Mouse (Mus musculus): ENCODE results near the gene Atp1b1. TPM values are rescaled to one million over a fixed set of nuclear protein-coding genes. Genes with fewer than 3 reads are reported as not detected.

Gene Atp1b1
- polyA plus RNA-seq, 1 experiment: 46.4 TPM

GRCm38 (mm10) chr1:164427777-164428176 lies 30.4 kb downstream of the Atp1b1 start:
- TF ChIP-seq POLR2A (IDR thresholded peaks at IDR 0.05; ENCODE audit: borderline replicate concordance, control insufficient read depth, low read depth, low read length): no peak
- no peak for TF ChIP-seq CTCF (IDR thresholded peaks at IDR 0.05; ENCODE audit: control insufficient read depth, insufficient read depth, low read length)
- 80% methylated on average over 7 of the region's 7 CpGs for WGBS
- H3K4me3 ChIP-seq (replicated peaks; ENCODE audit: control insufficient read depth, low read depth, low read length): no peak overlapping the region
- no peak overlapping the region for H3K27ac ChIP-seq (ENCODE audit: control insufficient read depth, insufficient read depth, low read depth, low read length, poor library complexity)
- no peaks in the 10 kb centered on the region for H3K4me1 ChIP-seq (ENCODE audit: control insufficient read depth, insufficient read depth, low read length)

- H3K27ac ChIP-seq (ENCODE audit: control insufficient read depth, insufficient read depth, low read depth, low read length, poor library complexity): no peak overlapping the region
- TF ChIP-seq CTCF (IDR thresholded peaks at IDR 0.05; ENCODE audit: control insufficient read depth, insufficient read depth, low read length) (no peak), POLR2A (IDR thresholded peaks at IDR 0.05; ENCODE audit: borderline replicate concordance, control insufficient read depth, low read depth, low read length) (no peak)
- H3K4me1 ChIP-seq (ENCODE audit: control insufficient read depth, insufficient read depth, low read length): no peaks in the 10 kb centered on the region
- 40% methylated on average over 7 of the region's 7 CpGs for WGBS
- no peak overlapping the region for H3K4me3 ChIP-seq (replicated peaks; ENCODE audit: control insufficient read depth, low read depth, low read length)
These were observed 31.9 kb downstream of the Atp1b1 start for GRCm38 (mm10) chr1:164426227-164426626.

- H3K4me1 ChIP-seq (ENCODE audit: control insufficient read depth, insufficient read depth, low read length): no peaks in the 10 kb centered on the region
- TF ChIP-seq CTCF (IDR thresholded peaks at IDR 0.05; ENCODE audit: control insufficient read depth, insufficient read depth, low read length) (no peak), POLR2A (IDR thresholded peaks at IDR 0.05; ENCODE audit: borderline replicate concordance, control insufficient read depth, low read depth, low read length) (no peak)
- H3K27ac ChIP-seq (ENCODE audit: control insufficient read depth, insufficient read depth, low read depth, low read length, poor library complexity): no peak overlapping the region
- H3K4me3 ChIP-seq (replicated peaks; ENCODE audit: control insufficient read depth, low read depth, low read length): no peak overlapping the region
- 83% methylated on average over 6 of the region's 6 CpGs for WGBS
These were observed 37.4 kb downstream of the Atp1b1 start for GRCm38 (mm10) chr1:164420623-164421354.

GRCm38 (mm10) chr1:164419401-164419800 lies 38.8 kb downstream of the Atp1b1 start:
- WGBS: 91% methylated on average over 8 of the region's 8 CpGs
- H3K4me1 ChIP-seq (ENCODE audit: control insufficient read depth, insufficient read depth, low read length): no peaks in the 10 kb centered on the region
- no peak for TF ChIP-seq POLR2A (IDR thresholded peaks at IDR 0.05; ENCODE audit: borderline replicate concordance, control insufficient read depth, low read depth, low read length)
- no peak for TF ChIP-seq CTCF (IDR thresholded peaks at IDR 0.05; ENCODE audit: control insufficient read depth, insufficient read depth, low read length)
- H3K27ac ChIP-seq (ENCODE audit: control insufficient read depth, insufficient read depth, low read depth, low read length, poor library complexity): no peak overlapping the region
- no peak overlapping the region for H3K4me3 ChIP-seq (replicated peaks; ENCODE audit: control insufficient read depth, low read depth, low read length)

- no peak overlapping the region for H3K4me3 ChIP-seq (replicated peaks; ENCODE audit: control insufficient read depth, low read depth, low read length)
- 91% methylated on average over 10 of the region's 10 CpGs for WGBS
- TF ChIP-seq CTCF (IDR thresholded peaks at IDR 0.05; ENCODE audit: control insufficient read depth, insufficient read depth, low read length) (no peak), POLR2A (IDR thresholded peaks at IDR 0.05; ENCODE audit: borderline replicate concordance, control insufficient read depth, low read depth, low read length) (no peak)
These were observed 39.8 kb downstream of the Atp1b1 start for GRCm38 (mm10) chr1:164418320-164418719.

GRCm38 (mm10) chr1:164417604-164418003 lies 40.6 kb downstream of the Atp1b1 start:
- Histone ChIP-seq H3K27ac (ENCODE audit: control insufficient read depth, insufficient read depth, low read depth, low read length, poor library complexity) (no peak overlapping the region), H3K4me1 (ENCODE audit: control insufficient read depth, insufficient read depth, low read length) (no peaks in the 10 kb centered on the region; the same call in 1 of the 2 replicates), H3K4me3 (replicated peaks; ENCODE audit: control insufficient read depth, low read depth, low read length) (no peak overlapping the region)
- 49% methylated on average over 3 of the region's 3 CpGs for WGBS
- TF ChIP-seq POLR2A (IDR thresholded peaks at IDR 0.05; ENCODE audit: borderline replicate concordance, control insufficient read depth, low read depth, low read length) (no peak), CTCF (IDR thresholded peaks at IDR 0.05; ENCODE audit: control insufficient read depth, insufficient read depth, low read length) (no peak)

More at GRCm38 (mm10) chr1:164418320-164418719, 39.8 kb downstream of the Atp1b1 start:
- Histone ChIP-seq H3K27ac (ENCODE audit: control insufficient read depth, insufficient read depth, low read depth, low read length, poor library complexity) (no peak overlapping the region), H3K4me1 (ENCODE audit: control insufficient read depth, insufficient read depth, low read length) (no peaks in the 10 kb centered on the region; the same call in 1 of the 2 replicates)

GRCm38 (mm10) chr1:164416692-164417394 lies 41.3 kb downstream of the Atp1b1 start:
- 84% methylated on average over 12 of the region's 12 CpGs for WGBS
- no peak for TF ChIP-seq POLR2A (IDR thresholded peaks at IDR 0.05; ENCODE audit: borderline replicate concordance, control insufficient read depth, low read depth, low read length)
- no peak for TF ChIP-seq CTCF (IDR thresholded peaks at IDR 0.05; ENCODE audit: control insufficient read depth, insufficient read depth, low read length)
- Histone ChIP-seq H3K4me1 (ENCODE audit: control insufficient read depth, insufficient read depth, low read length) (no peaks in the 10 kb centered on the region; the same call in 1 of the 2 replicates), H3K4me3 (replicated peaks; ENCODE audit: control insufficient read depth, low read depth, low read length) (no peak overlapping the region), H3K27ac (ENCODE audit: control insufficient read depth, insufficient read depth, low read depth, low read length, poor library complexity) (no peak overlapping the region)

GRCm38 (mm10) chr1:164415347-164415751 lies 42.8 kb downstream of the Atp1b1 start:
- Histone ChIP-seq H3K4me3 (replicated peaks; ENCODE audit: control insufficient read depth, low read depth, low read length) (no peak overlapping the region), H3K4me1 (ENCODE audit: control insufficient read depth, insufficient read depth, low read length) (no peaks in the 10 kb centered on the region; the same call in 1 of the 2 replicates), H3K27ac (ENCODE audit: control insufficient read depth, insufficient read depth, low read depth, low read length, poor library complexity) (no peak overlapping the region)
- no peak for TF ChIP-seq POLR2A (IDR thresholded peaks at IDR 0.05; ENCODE audit: borderline replicate concordance, control insufficient read depth, low read depth, low read length)
- no peak for TF ChIP-seq CTCF (IDR thresholded peaks at IDR 0.05; ENCODE audit: control insufficient read depth, insufficient read depth, low read length)
- WGBS: 88% methylated on average over 2 of the region's 2 CpGs

All from bone marrow, adult 2 months (tissue).